Mouse (Mus musculus) intestine, embryonic 16.5 days (tissue): ENCODE measurements around the gene Gm28043. TPM values are rescaled to one million over a fixed set of nuclear protein-coding genes. Genes with fewer than 3 reads are reported as not detected.
A peak's percentile ranks its signal among the peaks of the same experiment; 100 is the strongest.
"Not testable (repeated sequence)": the region's sequence is repeated elsewhere in the genome, so short reads cannot be mapped to it uniquely, and the experiment has no call there.

Experiments used
- ATAC-seq: fragments of 200-750 bp; cut with Nextera tagmentation; 2 replicates; pipeline ENCODE4 v1.8.0; 2017; ENCODE audit warnings: moderate TSS enrichment, moderate library complexity
- H3K27ac ChIP-seq: fragments of 300-500 bp; sonication (generic); 2 replicates; pipeline ENCODE4 v1.5.1; 2014; ENCODE audit warnings: mild to moderate bottlenecking, low read length
- H3K27me3 ChIP-seq: fragments of 300-500 bp; sonication (generic); replicated peaks from 2 replicates; pipeline ENCODE4 v1.6.1; 2014; ENCODE audit warnings: low read length, control low read depth, mixed read lengths; ENCODE audit not compliant: control insufficient read depth, insufficient read depth
- H3K36me3 ChIP-seq: fragments of 300-500 bp; sonication (generic); 2 replicates; pipeline ENCODE4 v1.6.1; 2014; ENCODE audit warnings: low read length, control low read depth; ENCODE audit not compliant: control insufficient read depth, insufficient read depth
- H3K4me1 ChIP-seq: fragments of 300-500 bp; sonication (generic); 2 replicates; pipeline ENCODE4 v1.6.1; 2014; ENCODE audit warnings: low read length, control low read depth, mixed read lengths; ENCODE audit not compliant: control insufficient read depth, insufficient read depth
- H3K4me2 ChIP-seq: fragments of 300-500 bp; sonication (generic); 2 replicates; pipeline ENCODE4 v1.6.1; 2014; ENCODE audit warnings: low read depth, low read length, control low read depth
- H3K4me3 ChIP-seq: fragments of 300-500 bp; sonication (generic); 2 replicates; pipeline ENCODE4 v1.5.1; 2014; ENCODE audit warnings: mild to moderate bottlenecking, low read length
- H3K9ac ChIP-seq: fragments of 300-500 bp; sonication (generic); 2 replicates; pipeline ENCODE4 v1.6.1; 2014; ENCODE audit warnings: low read depth, low read length
- H3K9me3 ChIP-seq: fragments of 300-500 bp; sonication (generic); 2 replicates; pipeline ENCODE4 v1.6.1; 2016; ENCODE audit warnings: low read length, control low read depth; ENCODE audit not compliant: control insufficient read depth
- WGBS: fragments of 180-500 bp; shearing (Covaris S2); extraction: QIAGEN DNeasy Blood & Tissue Kit; methylation state at CpG from one replicate; pipeline ENCODE4 v1.1.7; 2014; 5-methylcytosine and 5-hydroxymethylcytosine counted together
- polyA plus RNA-seq: library from polyadenylated mRNA; unstranded; fragments of >200 nt; fragmentation: Nextera tagmentation; extraction: Ambion mirVana; gene quantifications from 2 replicates; pipeline ENCODE4 v1.2.1, GENCODE M21; 2015

Gene Gm28043
- polyA plus RNA-seq, 1 experiment from 2014 or later: 2.0 TPM

- H3K36me3 ChIP-seq: peaks cover 2% of the 10 kb centered on the region; the same call in 1 of the 2 replicates
- no peaks in the 10 kb centered on the region for H3K9me3 ChIP-seq
- peak; percentile 53 for ATAC-seq
- no peak overlapping the region for H3K27ac ChIP-seq
- no peak overlapping the region for H3K4me2 ChIP-seq
- no peak overlapping the region for H3K4me3 ChIP-seq
- H3K9ac ChIP-seq: no peak overlapping the region
- peaks cover 6% of the 10 kb centered on the region; the same call in 1 of the 2 replicates for H3K4me1 ChIP-seq
- H3K27me3 ChIP-seq: no peaks in the 10 kb centered on the region
- WGBS: 75% methylated on average over 9 of the region's 9 CpGs
These were observed 27.8 kb upstream of the Gm28043 start for GRCm38 (mm10) chr17:29586921-29587320.

- peaks cover 6% of the 10 kb centered on the region; the same call in 1 of the 2 replicates for H3K4me1 ChIP-seq
- H3K27me3 ChIP-seq: no peaks in the 10 kb centered on the region
- no peak overlapping the region for H3K4me3 ChIP-seq
- no peak overlapping the region for H3K4me2 ChIP-seq
- H3K9ac ChIP-seq: no peak overlapping the region
- peaks cover 2% of the 10 kb centered on the region; the same call in 1 of the 2 replicates for H3K36me3 ChIP-seq
- H3K27ac ChIP-seq: 0 out of 2 replicates have a peak overlapping the region, but pooled peaks have one; percentile 17
- no peaks in the 10 kb centered on the region for H3K9me3 ChIP-seq
- WGBS: 61% methylated on average over 11 of the region's 11 CpGs
- ATAC-seq: no peak
These were observed 25.3 kb upstream of the Gm28043 start for GRCm38 (mm10) chr17:29589221-29589898.

GRCm38 (mm10) chr17:29595891-29596770 lies 18.5 kb upstream of the Gm28043 start:
- WGBS: 80% methylated on average over 15 of the region's 15 CpGs
- H3K36me3 ChIP-seq: peaks cover 8% of the 10 kb centered on the region; the same call in 1 of the 2 replicates
- H3K27ac ChIP-seq: no peak overlapping the region
- no peak for ATAC-seq
- no peak overlapping the region for H3K9ac ChIP-seq
- peaks cover 5% of the 10 kb centered on the region for H3K4me1 ChIP-seq
- no peaks in the 10 kb centered on the region for H3K27me3 ChIP-seq
- no peaks in the 10 kb centered on the region for H3K9me3 ChIP-seq
- H3K4me3 ChIP-seq: no peak overlapping the region
- no peak overlapping the region for H3K4me2 ChIP-seq

- no peak overlapping the region for H3K9ac ChIP-seq
- H3K4me1 ChIP-seq: peaks cover 5% of the 10 kb centered on the region
- 84% methylated on average over 13 of the region's 13 CpGs for WGBS
- H3K36me3 ChIP-seq: 0 out of 2 replicates have a peak, but pooled peaks cover 6% of the 10 kb centered on the region
- no peak overlapping the region for H3K27ac ChIP-seq
- H3K4me2 ChIP-seq: no peak overlapping the region
- H3K9me3 ChIP-seq: no peaks in the 10 kb centered on the region
- H3K27me3 ChIP-seq: no peaks in the 10 kb centered on the region
- H3K4me3 ChIP-seq: no peak overlapping the region
- ATAC-seq: 0 out of 2 replicates have a peak, but pooled peaks have one; percentile 57
These were observed 17.9 kb upstream of the Gm28043 start for GRCm38 (mm10) chr17:29596771-29597132.

GRCm38 (mm10) chr17:29599051-29599450 lies 15.6 kb upstream of the Gm28043 start:
- Histone ChIP-seq H3K4me1 (peaks cover 5% of the 10 kb centered on the region), H3K9ac (no peak overlapping the region), H3K27ac (no peak overlapping the region), H3K36me3 (0 out of 2 replicates have a peak, but pooled peaks cover 6% of the 10 kb centered on the region), H3K27me3 (no peaks in the 10 kb centered on the region), H3K9me3 (no peaks in the 10 kb centered on the region), H3K4me3 (no peak overlapping the region), H3K4me2 (no peak overlapping the region)
- WGBS: 94% methylated on average over 14 of the region's 14 CpGs
- no peak for ATAC-seq

DNA sequence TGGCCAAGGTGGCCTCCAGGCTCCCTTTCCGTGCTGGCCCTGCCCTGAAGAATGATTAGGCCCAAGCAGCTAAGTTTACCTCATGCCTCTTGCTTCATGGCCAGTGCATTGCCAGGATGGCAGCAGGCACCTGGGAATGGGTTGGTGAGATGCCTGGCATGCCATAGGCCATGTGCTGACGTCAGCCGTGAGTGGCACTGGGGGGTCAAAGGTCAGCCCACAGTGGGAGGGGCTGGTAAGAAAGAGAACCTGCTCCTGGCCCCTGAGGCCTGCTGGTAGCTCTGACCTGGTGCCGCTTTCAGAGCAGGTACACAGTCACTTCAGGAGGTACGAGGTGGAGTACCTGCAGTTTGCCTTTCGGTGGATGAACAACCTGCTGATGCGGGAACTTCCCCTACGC lies 15.1 kb upstream of the Gm28043 start:
- peaks cover 5% of the 10 kb centered on the region for H3K4me1 ChIP-seq
- WGBS: 83% methylated on average over 8 of the region's 8 CpGs
- no peak for ATAC-seq
- no peak overlapping the region for H3K9ac ChIP-seq
- no peak overlapping the region for H3K27ac ChIP-seq
- no peaks in the 10 kb centered on the region for H3K27me3 ChIP-seq
- H3K4me3 ChIP-seq: no peak overlapping the region
- H3K36me3 ChIP-seq: 0 out of 2 replicates have a peak, but pooled peaks cover 6% of the 10 kb centered on the region
- H3K4me2 ChIP-seq: no peak overlapping the region
- H3K9me3 ChIP-seq: no peaks in the 10 kb centered on the region

GRCm38 (mm10) chr17:29601391-29601790 lies 13.3 kb upstream of the Gm28043 start:
- Histone ChIP-seq H3K27ac (no peak overlapping the region), H3K4me1 (peaks cover 5% of the 10 kb centered on the region), H3K4me2 (no peak overlapping the region), H3K9me3 (no peaks in the 10 kb centered on the region), H3K9ac (no peak overlapping the region), H3K4me3 (no peak overlapping the region), H3K27me3 (no peaks in the 10 kb centered on the region), H3K36me3 (peaks cover 8% of the 10 kb centered on the region; the same call in 1 of the 2 replicates)
- ATAC-seq: no peak
- WGBS: 50% methylated on average over 4 of the region's 4 CpGs

GRCm38 (mm10) chr17:29603283-29603682 lies 11.4 kb upstream of the Gm28043 start:
- H3K27ac ChIP-seq: no peak overlapping the region
- ATAC-seq: no peak
- H3K27me3 ChIP-seq: no peaks in the 10 kb centered on the region
- 20% methylated on average over 6 of the region's 6 CpGs for WGBS
- no peak overlapping the region for H3K4me3 ChIP-seq
- peaks cover 8% of the 10 kb centered on the region; the same call in 1 of the 2 replicates for H3K36me3 ChIP-seq
- no peaks in the 10 kb centered on the region for H3K4me1 ChIP-seq
- H3K4me2 ChIP-seq: no peak overlapping the region
- H3K9ac ChIP-seq: no peak overlapping the region
- no peaks in the 10 kb centered on the region for H3K9me3 ChIP-seq

DNA sequence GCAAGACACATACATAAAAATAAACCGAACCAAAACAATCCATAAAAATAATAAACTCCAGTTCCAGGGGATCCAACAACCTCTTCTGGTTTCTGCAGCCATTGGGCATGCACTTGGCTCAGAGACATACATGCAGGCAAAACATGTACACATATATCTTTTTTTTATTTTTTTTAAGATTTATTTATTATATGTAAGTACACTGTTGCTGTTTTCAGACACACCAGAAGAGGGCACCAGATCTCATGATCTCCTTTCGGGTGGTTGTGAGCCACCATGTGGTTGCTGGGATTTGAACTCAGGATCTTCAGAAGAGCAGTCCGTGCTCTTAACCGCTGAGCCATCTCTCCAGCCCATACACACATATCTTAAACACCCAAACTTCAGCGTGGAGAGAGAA lies 1.2 kb upstream of the Gm28043 start:
- WGBS: 84% methylated on average over 5 of the region's 5 CpGs

More for the DNA sequence above, 1.2 kb upstream of the Gm28043 start:
- not testable (repeated sequence) for H3K27ac ChIP-seq, ATAC-seq, H3K36me3 ChIP-seq, H3K9ac ChIP-seq, H3K4me3 ChIP-seq, H3K27me3 ChIP-seq, H3K9me3 ChIP-seq, H3K4me2 ChIP-seq
- H3K4me1 ChIP-seq: peaks cover 16% of the 10 kb centered on the region
